Mouse (Mus musculus) embryonic facial prominence, embryonic 14.5 days (tissue): ENCODE results near the gene Dnm2. TPM values are rescaled to one million over a fixed set of nuclear protein-coding genes. Genes with fewer than 3 reads are reported as not detected.
A peak's percentile ranks its signal among the peaks of the same experiment; 100 is the strongest.
"Not testable (repeated sequence)": the region's sequence is repeated elsewhere in the genome, so short reads cannot be mapped to it uniquely, and the experiment has no call there.

ENCODE experiments used
- ATAC-seq: fragments of 200-750 bp; cut with Nextera tagmentation; 2 replicates; pipeline ENCODE4 v1.8.0; 2017; ENCODE audit warnings: low read depth, moderate number of reproducible peaks, moderate TSS enrichment
- DNase-seq: peaks from one replicate; pipeline ENCODE4 v3.0.0-alpha.2; 2015; ENCODE audit warnings: low spot score
- H3K27ac ChIP-seq: fragments of 300-500 bp; sonication (generic); replicated peaks from 2 replicates; pipeline ENCODE4 v1.5.1; 2014; ENCODE audit warnings: low read depth, mild to moderate bottlenecking, low read length, moderate library complexity
- H3K27me3 ChIP-seq: fragments of 300-500 bp; sonication (generic); replicated peaks from 2 replicates; pipeline ENCODE4 v1.6.1; 2014; ENCODE audit warnings: low read length; ENCODE audit not compliant: control insufficient read depth, insufficient read depth
- H3K36me3 ChIP-seq: fragments of 300-500 bp; sonication (generic); 2 replicates; pipeline ENCODE4 v1.6.1; 2014; ENCODE audit warnings: low read length, mixed read lengths; ENCODE audit not compliant: control insufficient read depth, insufficient read depth
- H3K4me1 ChIP-seq: fragments of 300-500 bp; sonication (generic); 2 replicates; pipeline ENCODE4 v1.6.1; 2014; ENCODE audit warnings: antibody characterized with exemption, low read length; ENCODE audit not compliant: control insufficient read depth, insufficient read depth
- H3K4me2 ChIP-seq: fragments of 300-500 bp; sonication (generic); 2 replicates; pipeline ENCODE4 v1.6.1; 2014; ENCODE audit warnings: low read depth, mild to moderate bottlenecking, low read length, moderate library complexity, mixed read lengths
- H3K4me3 ChIP-seq: fragments of 300-500 bp; sonication (generic); 2 replicates; pipeline ENCODE4 v1.5.1; 2014; ENCODE audit warnings: low read depth, mild to moderate bottlenecking, low read length
- H3K9ac ChIP-seq: fragments of 300-500 bp; sonication (generic); 2 replicates; pipeline ENCODE4 v1.6.1; 2014; ENCODE audit warnings: low read depth, mild to moderate bottlenecking, low read length, moderate library complexity, mixed read lengths
- H3K9me3 ChIP-seq: fragments of 300-500 bp; sonication (generic); 2 replicates; pipeline ENCODE4 v1.6.1; 2016; ENCODE audit warnings: low read length; ENCODE audit not compliant: control insufficient read depth
- WGBS: fragments of 180-500 bp; shearing (Covaris S2); extraction: QIAGEN DNeasy Blood & Tissue Kit; methylation state at CpG from one replicate; pipeline ENCODE4 v1.1.7; 2014; 5-methylcytosine and 5-hydroxymethylcytosine counted together
- polyA plus RNA-seq: library from polyadenylated mRNA; unstranded; fragments of >200 nt; fragmentation: Nextera tagmentation; extraction: Ambion mirVana; gene quantifications from 2 replicates; pipeline ENCODE4 v1.2.1, GENCODE M21; 2014

Gene Dnm2
- polyA plus RNA-seq, 1 experiment from 2014 or later, result 65.8 TPM

GRCm38 (mm10) chr9:21509772-21510688 lies 85.3 kb downstream of the Dnm2 start, which contains the start of gene Tmed1:
Gene Tmed1, minus strand, starts transcription at chr9:21510252.
- Histone ChIP-seq H3K27ac (peak within 1 kb of the TSS; percentile 92), H3K36me3 (peaks cover 42% of the 10 kb centered on the region)
- peak; percentile 99 for DNase-seq

DNA sequence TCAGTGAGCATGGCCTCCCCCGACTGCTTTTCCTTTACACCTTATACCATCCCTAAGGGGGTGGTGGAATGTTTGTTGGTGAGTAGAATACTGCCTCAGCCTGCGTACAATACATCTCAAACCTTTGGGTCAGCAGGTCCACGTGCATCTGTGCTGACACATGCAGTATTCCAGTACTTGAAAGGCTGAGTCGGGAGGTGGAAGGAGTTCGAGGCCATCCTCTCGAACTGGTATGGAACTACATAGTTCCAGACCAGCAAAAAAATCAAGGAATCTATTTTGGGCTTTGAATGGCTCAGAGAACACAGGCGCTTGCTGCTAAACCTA lies 85.9 kb downstream of the Dnm2 start:
- Histone ChIP-seq H3K4me1 (peaks cover 8% of the 10 kb centered on the region), H3K4me2 (peak overlapping the region; percentile 83), H3K9me3 (no peaks in the 10 kb centered on the region), H3K27me3 (no peaks in the 10 kb centered on the region), H3K4me3 (peak overlapping the region; percentile 69), H3K9ac (peak overlapping the region; percentile 75), H3K36me3 (peaks cover 36% of the 10 kb centered on the region), H3K27ac (peak overlapping the region; percentile 92)
- DNase-seq, result no peak
- WGBS, result 8% methylated on average over 7 of the region's 7 CpGs
- no peak for ATAC-seq

More at GRCm38 (mm10) chr9:21509772-21510688, 85.3 kb downstream of the Dnm2 start, which contains the start of gene Tmed1:
- Histone ChIP-seq H3K4me1 (peaks cover 8% of the 10 kb centered on the region), H3K9ac (peak within 1 kb of the TSS; percentile 75), H3K4me2 (peak within 1 kb of the TSS; percentile 83), H3K4me3 (peak within 1 kb of the TSS; percentile 69), H3K9me3 (no peaks in the 10 kb centered on the region), H3K27me3 (no peaks in the 10 kb centered on the region)
- ATAC-seq, result peak; percentile 97
- WGBS, result under 1% methylated on average over 41 of the region's 44 CpGs

DNA sequence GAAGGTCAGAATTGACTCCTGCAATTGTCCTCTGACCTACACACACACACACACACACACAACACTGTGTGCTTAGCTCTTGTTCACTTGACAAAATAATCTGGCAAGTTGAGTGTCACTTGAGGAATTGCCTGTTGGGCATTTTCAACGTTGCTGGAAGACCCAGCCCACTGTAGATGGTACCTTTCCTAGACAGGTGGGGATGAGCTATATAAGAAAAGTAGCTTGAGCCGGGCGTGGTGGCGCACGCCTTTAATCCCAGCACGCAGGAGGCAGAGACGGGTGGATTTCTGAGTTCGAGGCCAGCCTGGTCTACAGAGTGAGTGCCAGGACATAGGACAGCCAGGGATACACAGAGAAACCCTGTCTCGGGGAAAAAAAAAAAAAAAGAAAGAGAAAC lies 86.3 kb downstream of the Dnm2 start:
- H3K9ac ChIP-seq, result peak overlapping the region; percentile 75; the same call in 1 of the 2 replicates
- H3K27me3 ChIP-seq, result no peaks in the 10 kb centered on the region
- H3K9me3 ChIP-seq, result no peaks in the 10 kb centered on the region
- ATAC-seq, result no peak
- H3K4me2 ChIP-seq, result peak overlapping the region; percentile 83
- H3K36me3 ChIP-seq, result peaks cover 32% of the 10 kb centered on the region
- no peak for DNase-seq
- WGBS, result 82% methylated on average over 9 of the region's 9 CpGs
- no peak overlapping the region for H3K27ac ChIP-seq
- peaks cover 8% of the 10 kb centered on the region for H3K4me1 ChIP-seq
- H3K4me3 ChIP-seq, result peak overlapping the region; percentile 69

GRCm38 (mm10) chr9:21513466-21513865 lies 88.8 kb downstream of the Dnm2 start:
- no peak for DNase-seq
- ATAC-seq, result no peak
- H3K36me3 ChIP-seq, result peaks cover 7% of the 10 kb centered on the region
- H3K4me1 ChIP-seq, result peaks cover 8% of the 10 kb centered on the region
- no peak overlapping the region for H3K9ac ChIP-seq
- no peak overlapping the region for H3K4me2 ChIP-seq
- no peaks in the 10 kb centered on the region for H3K27me3 ChIP-seq
- 89% methylated on average over 4 of the region's 4 CpGs for WGBS
- H3K27ac ChIP-seq, result no peak overlapping the region
- no peak overlapping the region for H3K4me3 ChIP-seq
- H3K9me3 ChIP-seq, result no peaks in the 10 kb centered on the region

DNA sequence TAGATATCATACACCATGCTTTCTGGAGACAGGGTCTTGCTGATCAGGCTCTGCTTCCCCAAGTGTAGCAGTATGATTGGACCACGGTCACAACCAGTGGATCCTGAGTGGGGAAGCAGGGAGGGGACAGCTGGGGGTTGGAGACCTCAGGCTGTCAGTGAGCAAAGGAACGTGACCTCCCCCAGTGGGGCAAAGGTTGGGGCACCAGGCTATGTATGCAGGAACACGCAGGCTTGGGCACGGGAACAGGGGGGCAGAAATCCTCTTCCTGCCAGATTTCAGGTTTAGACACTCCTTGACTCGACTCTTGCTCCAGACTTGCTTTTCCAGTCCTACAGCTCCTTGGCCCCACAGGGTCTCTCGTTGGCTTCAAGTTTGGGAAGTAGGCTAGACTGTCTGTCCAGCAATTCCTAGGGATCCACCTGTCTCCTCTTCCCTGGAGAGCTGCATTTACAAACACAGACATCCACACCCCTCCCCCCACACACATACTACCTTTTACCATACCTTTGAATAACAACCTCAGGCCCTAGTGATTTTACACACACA lies 93.3 kb downstream of the Dnm2 start:
- Histone ChIP-seq H3K4me2 (no peak overlapping the region), H3K27me3 (no peaks in the 10 kb centered on the region), H3K4me3 (no peak overlapping the region), H3K9me3 (no peaks in the 10 kb centered on the region), H3K4me1 (no peaks in the 10 kb centered on the region), H3K9ac (no peak overlapping the region), H3K27ac (no peak overlapping the region), H3K36me3 (no peaks in the 10 kb centered on the region)
- peak; percentile 39 for DNase-seq
- 61% methylated on average over 6 of the region's 6 CpGs for WGBS
- peak; percentile 37; the same call in 1 of the 2 replicates for ATAC-seq

- DNase-seq, H3K4me1 ChIP-seq, H3K9me3 ChIP-seq, H3K4me3 ChIP-seq, H3K9ac ChIP-seq, H3K36me3 ChIP-seq, ATAC-seq, H3K27ac ChIP-seq, H3K4me2 ChIP-seq, H3K27me3 ChIP-seq: not testable (repeated sequence)
- WGBS, result 82% methylated on average over 6 of the region's 6 CpGs
Measured at GRCm38 (mm10) chr9:21518690-21519089, 94.0 kb downstream of the Dnm2 start.

DNA sequence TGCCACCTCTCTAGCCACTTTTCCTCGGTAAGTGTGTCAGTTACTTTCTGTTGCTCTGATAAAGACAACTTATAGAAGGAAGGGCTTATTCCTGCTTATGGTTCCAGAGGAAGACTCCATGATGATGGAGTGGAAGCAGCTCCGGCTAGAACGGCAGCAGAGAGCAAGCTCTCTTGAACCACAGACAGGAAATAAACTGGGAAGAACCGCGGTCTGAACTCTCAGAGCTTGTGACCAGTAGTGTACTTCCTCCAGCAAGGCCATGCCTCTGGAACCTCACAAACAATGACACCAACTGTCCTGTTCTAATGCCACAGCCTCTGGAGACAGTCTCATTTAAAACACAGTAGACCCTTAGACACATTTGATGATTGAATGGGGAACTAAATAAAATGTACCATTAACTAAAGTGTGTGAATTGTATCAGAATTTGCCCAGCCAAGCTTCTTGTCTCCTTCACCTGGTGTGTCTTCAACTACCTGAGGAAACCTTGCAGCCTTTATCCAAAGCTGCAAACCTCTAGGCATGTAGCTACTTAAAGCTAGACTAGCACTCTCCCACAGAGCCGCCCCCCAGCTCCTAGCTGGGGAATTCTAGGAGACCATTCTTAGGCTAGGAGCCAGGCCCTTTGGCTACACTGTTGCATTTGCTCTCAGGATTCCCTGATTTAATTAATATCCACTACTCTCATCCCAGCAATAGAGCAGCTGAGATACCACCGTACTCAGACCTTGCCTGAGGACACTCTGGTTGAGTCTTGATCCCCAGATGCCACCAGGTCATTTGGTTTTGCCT lies 100.6 kb downstream of the Dnm2 start:
- no peak overlapping the region for H3K9ac ChIP-seq
- 70% methylated on average over 7 of the region's 7 CpGs for WGBS

GRCm38 (mm10) chr9:21525937-21526633 lies 101.4 kb downstream of the Dnm2 start, which contains the start of gene AB124611:
Gene AB124611, plus strand, starts transcription at chr9:21526176.
- no peak for DNase-seq
- Histone ChIP-seq H3K9me3 (no peaks in the 10 kb centered on the region), H3K27me3 (no peaks in the 10 kb centered on the region), H3K4me2 (no peak within 1 kb of the TSS), H3K9ac (no peak within 1 kb of the TSS), H3K27ac (0 out of 2 replicates have a peak within 1 kb of the TSS, but pooled peaks have one; percentile 10), H3K36me3 (no peaks in the 10 kb centered on the region), H3K4me3 (no peak within 1 kb of the TSS), H3K4me1 (0 out of 2 replicates have a peak, but pooled peaks cover 3% of the 10 kb centered on the region)
- no peak for ATAC-seq
- 51% methylated on average over 14 of the region's 14 CpGs for whole genome bisulfite sequencing

More for the DNA sequence above, 100.6 kb downstream of the Dnm2 start:
- Histone ChIP-seq H3K36me3 (no peaks in the 10 kb centered on the region), H3K4me1 (0 out of 2 replicates have a peak, but pooled peaks cover 3% of the 10 kb centered on the region), H3K27ac (0 out of 2 replicates have a peak overlapping the region, but pooled peaks have one; percentile 10), H3K4me2 (no peak overlapping the region), H3K27me3 (no peaks in the 10 kb centered on the region), H3K4me3 (no peak overlapping the region), H3K9me3 (no peaks in the 10 kb centered on the region)
- ATAC-seq, result no peak
- no peak for DNase-seq
